Mouse (Mus musculus): ENCODE measurements around the gene Vgll4. TPM values are rescaled to one million over a fixed set of nuclear protein-coding genes. Genes with fewer than 3 reads are reported as not detected.
A peak's percentile ranks its signal among the peaks of the same experiment; 100 is the strongest.

Gene Vgll4
- polyA plus RNA-seq, 1 experiment from 2014 or later, result 101 TPM

DNA sequence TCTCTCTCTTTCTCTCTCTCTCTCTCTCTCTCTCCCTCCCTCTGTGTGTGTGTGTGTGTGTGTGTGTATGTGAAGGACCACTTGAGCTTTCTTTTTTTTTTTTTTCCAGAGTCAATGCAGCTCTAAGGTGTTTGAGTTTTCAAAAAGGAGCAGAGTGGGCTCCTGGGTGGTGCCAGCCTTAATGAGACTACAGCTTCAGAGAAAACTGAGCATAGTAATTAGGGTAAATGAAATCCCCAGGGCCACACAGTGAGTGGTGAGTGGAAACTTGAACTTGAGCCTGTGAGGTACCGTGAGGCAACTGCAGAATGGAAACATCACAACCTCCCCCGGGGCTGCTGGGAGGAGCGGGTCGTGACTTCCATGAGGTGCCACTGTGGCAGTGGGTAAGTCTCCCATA, 22.1 kb upstream of the Vgll4 start:
- DNase-seq (ENCODE audit: low spot score), result no peak
- Histone ChIP-seq H3K36me3 (ENCODE audit: control insufficient read depth, insufficient read depth, low read length) (no peaks in the 10 kb centered on the region), H3K27me3 (ENCODE audit: control insufficient read depth, insufficient read depth, low read length) (no peaks in the 10 kb centered on the region), H3K4me2 (ENCODE audit: low read depth, severe bottlenecking) (no peak overlapping the region), H3K4me3 (ENCODE audit: low read depth, low read length) (no peak overlapping the region), H3K27ac (replicated peaks; ENCODE audit: low read depth, low read length) (no peak overlapping the region), H3K9me3 (ENCODE audit: control insufficient read depth, low read length) (no peaks in the 10 kb centered on the region), H3K9ac (ENCODE audit: low read length) (no peak overlapping the region), H3K4me1 (ENCODE audit: control insufficient read depth, insufficient read depth, low read length) (0 out of 2 replicates have a peak, but pooled peaks cover 18% of the 10 kb centered on the region)
- no peak for ATAC-seq (ENCODE audit: insufficient number of reproducible peaks, low FRiP score, low TSS enrichment, low read depth)
- 79% methylated on average over 4 of the region's 4 CpGs for WGBS

DNA sequence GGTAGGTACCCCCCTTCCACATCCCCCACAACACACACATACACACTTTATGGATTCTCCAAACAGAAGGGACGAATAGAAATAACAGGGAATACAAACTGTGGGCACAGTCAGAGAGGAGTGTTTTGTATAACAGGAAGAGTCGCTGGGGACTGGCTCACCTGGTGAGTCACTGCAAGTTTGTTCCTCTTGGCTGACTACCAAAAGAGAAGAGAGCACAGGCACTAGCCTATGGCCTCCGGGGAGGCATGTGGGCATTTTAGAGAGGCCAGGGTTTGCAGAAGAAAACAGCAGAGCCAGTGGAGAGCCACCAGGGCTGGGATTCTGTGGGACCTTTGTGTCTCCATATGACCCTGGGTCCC, 18.8 kb upstream of the Vgll4 start:
- no peaks in the 10 kb centered on the region for H3K36me3 ChIP-seq (ENCODE audit: control insufficient read depth, insufficient read depth, low read length)
- no peak overlapping the region for H3K9ac ChIP-seq (ENCODE audit: low read length)
- H3K27ac ChIP-seq (replicated peaks; ENCODE audit: low read depth, low read length), result peak overlapping the region; percentile 36; the same call in 1 of the 2 replicates
- H3K9me3 ChIP-seq (ENCODE audit: control insufficient read depth, low read length), result no peaks in the 10 kb centered on the region
- no peaks in the 10 kb centered on the region for H3K27me3 ChIP-seq (ENCODE audit: control insufficient read depth, insufficient read depth, low read length)
- no peak for DNase-seq (ENCODE audit: low spot score)
- no peak overlapping the region for H3K4me3 ChIP-seq (ENCODE audit: low read depth, low read length)
- 80% methylated on average over 3 of the region's 3 CpGs for WGBS
- ATAC-seq (ENCODE audit: insufficient number of reproducible peaks, low FRiP score, low TSS enrichment, low read depth), result no peak
- H3K4me2 ChIP-seq (ENCODE audit: low read depth, severe bottlenecking), result no peak overlapping the region
- H3K4me1 ChIP-seq (ENCODE audit: control insufficient read depth, insufficient read depth, low read length), result 0 out of 2 replicates have a peak, but pooled peaks cover 6% of the 10 kb centered on the region

DNA sequence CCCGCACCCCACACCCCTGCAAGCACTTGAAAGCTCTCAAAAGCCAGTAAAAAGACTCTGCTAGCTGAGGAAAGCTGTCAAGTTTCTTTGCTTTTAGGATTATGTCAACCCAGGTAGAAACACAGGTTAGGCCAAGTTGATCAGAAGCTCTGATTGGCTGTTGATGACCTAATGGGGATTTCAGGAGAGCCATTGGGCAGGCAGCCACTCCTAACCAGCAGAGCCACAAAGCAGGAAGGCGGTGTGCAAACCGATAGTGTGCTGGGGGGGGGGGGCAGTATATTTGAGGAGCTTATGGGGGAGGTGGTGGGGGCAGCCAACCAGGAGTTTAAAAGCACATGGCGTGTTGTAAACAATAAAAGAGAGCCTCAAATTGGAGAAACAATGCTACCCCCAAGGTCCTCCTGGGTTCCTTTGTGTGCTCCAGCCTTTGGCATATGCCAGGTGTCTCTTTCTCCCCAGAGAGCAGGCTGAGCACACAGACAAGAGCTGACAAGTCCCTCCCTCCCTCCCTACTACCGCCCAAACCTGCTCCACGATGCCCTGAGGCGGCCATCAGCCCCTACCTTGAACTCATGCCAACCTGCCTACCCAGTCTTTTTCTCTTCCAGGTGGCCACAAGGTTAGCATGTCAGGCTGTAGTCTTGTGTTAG, 18.3 kb upstream of the Vgll4 start:
- Histone ChIP-seq H3K4me3 (ENCODE audit: low read depth, low read length) (no peak overlapping the region), H3K4me1 (ENCODE audit: control insufficient read depth, insufficient read depth, low read length) (0 out of 2 replicates have a peak, but pooled peaks cover 6% of the 10 kb centered on the region), H3K9me3 (ENCODE audit: control insufficient read depth, low read length) (no peaks in the 10 kb centered on the region), H3K27ac (replicated peaks; ENCODE audit: low read depth, low read length) (peak overlapping the region; percentile 36; the same call in 1 of the 2 replicates), H3K36me3 (ENCODE audit: control insufficient read depth, insufficient read depth, low read length) (no peaks in the 10 kb centered on the region), H3K27me3 (ENCODE audit: control insufficient read depth, insufficient read depth, low read length) (no peaks in the 10 kb centered on the region), H3K9ac (ENCODE audit: low read length) (no peak overlapping the region), H3K4me2 (ENCODE audit: low read depth, severe bottlenecking) (no peak overlapping the region)
- WGBS, result 85% methylated on average over 7 of the region's 7 CpGs
- ATAC-seq (ENCODE audit: insufficient number of reproducible peaks, low FRiP score, low TSS enrichment, low read depth) (no peak), DNase-seq (ENCODE audit: low spot score) (peak; percentile 40)

- H3K4me2 ChIP-seq (ENCODE audit: low read depth, severe bottlenecking), result no peak overlapping the region
- no peak overlapping the region for H3K4me3 ChIP-seq (ENCODE audit: low read depth, low read length)
- ATAC-seq (ENCODE audit: insufficient number of reproducible peaks, low FRiP score, low TSS enrichment, low read depth) (no peak), DNase-seq (ENCODE audit: low spot score) (no peak)
- H3K27ac ChIP-seq (replicated peaks; ENCODE audit: low read depth, low read length), result no peak overlapping the region
- no peaks in the 10 kb centered on the region for H3K9me3 ChIP-seq (ENCODE audit: control insufficient read depth, low read length)
- H3K27me3 ChIP-seq (ENCODE audit: control insufficient read depth, insufficient read depth, low read length), result no peaks in the 10 kb centered on the region
- no peaks in the 10 kb centered on the region for H3K4me1 ChIP-seq (ENCODE audit: control insufficient read depth, insufficient read depth, low read length)
- H3K36me3 ChIP-seq (ENCODE audit: control insufficient read depth, insufficient read depth, low read length), result no peaks in the 10 kb centered on the region
- no peak overlapping the region for H3K9ac ChIP-seq (ENCODE audit: low read length)
- WGBS, result 79% methylated on average over 7 of the region's 7 CpGs
Observed at GRCm38 (mm10) chr6:114982671-114983070, 12.9 kb upstream of the Vgll4 start.

GRCm38 (mm10) chr6:114979715-114980114, 9.9 kb upstream of the Vgll4 start:
- Histone ChIP-seq H3K4me1 (ENCODE audit: control insufficient read depth, insufficient read depth, low read length) (no peaks in the 10 kb centered on the region), H3K36me3 (ENCODE audit: control insufficient read depth, insufficient read depth, low read length) (no peaks in the 10 kb centered on the region), H3K27ac (replicated peaks; ENCODE audit: low read depth, low read length) (no peak overlapping the region), H3K4me3 (ENCODE audit: low read depth, low read length) (no peak overlapping the region), H3K27me3 (ENCODE audit: control insufficient read depth, insufficient read depth, low read length) (no peaks in the 10 kb centered on the region), H3K9ac (ENCODE audit: low read length) (no peak overlapping the region), H3K9me3 (ENCODE audit: control insufficient read depth, low read length) (no peaks in the 10 kb centered on the region), H3K4me2 (ENCODE audit: low read depth, severe bottlenecking) (no peak overlapping the region)
- WGBS, result 79% methylated on average over 1 of the region's 1 CpGs
- DNase-seq (ENCODE audit: low spot score) (no peak), ATAC-seq (ENCODE audit: insufficient number of reproducible peaks, low FRiP score, low TSS enrichment, low read depth) (no peak)

DNA sequence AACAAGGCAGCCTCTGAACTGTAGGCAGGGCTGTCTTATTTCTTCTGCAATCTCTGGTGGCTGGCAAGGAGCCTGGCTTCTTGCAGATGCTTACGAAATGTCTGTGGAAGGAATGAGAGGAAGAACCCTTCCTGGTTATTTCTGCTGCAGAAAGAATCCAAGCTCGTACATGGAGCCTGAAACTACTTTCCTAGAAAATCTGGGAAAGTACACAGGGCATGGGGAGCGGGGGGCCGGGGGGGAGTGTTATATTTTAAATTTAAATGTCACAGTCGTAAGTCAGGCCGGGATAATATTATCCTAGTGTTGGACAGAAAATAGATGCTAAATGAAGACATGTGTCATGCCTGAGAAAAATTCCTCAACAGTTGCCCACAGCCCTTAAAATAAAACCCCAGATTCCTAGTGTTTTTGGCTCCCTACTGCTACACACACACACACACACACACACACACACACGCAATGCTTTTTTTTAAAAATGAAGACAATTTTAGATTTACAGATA, 7.2 kb upstream of the Vgll4 start:
- no peaks in the 10 kb centered on the region for H3K36me3 ChIP-seq (ENCODE audit: control insufficient read depth, insufficient read depth, low read length)
- no peak overlapping the region for H3K9ac ChIP-seq (ENCODE audit: low read length)
- ATAC-seq (ENCODE audit: insufficient number of reproducible peaks, low FRiP score, low TSS enrichment, low read depth), result no peak
- no peak for DNase-seq (ENCODE audit: low spot score)
- H3K4me2 ChIP-seq (ENCODE audit: low read depth, severe bottlenecking), result no peak overlapping the region
- no peak overlapping the region for H3K4me3 ChIP-seq (ENCODE audit: low read depth, low read length)
- 84% methylated on average over 7 of the region's 7 CpGs for WGBS
- no peak overlapping the region for H3K27ac ChIP-seq (replicated peaks; ENCODE audit: low read depth, low read length)
- no peaks in the 10 kb centered on the region for H3K4me1 ChIP-seq (ENCODE audit: control insufficient read depth, insufficient read depth, low read length)
- H3K27me3 ChIP-seq (ENCODE audit: control insufficient read depth, insufficient read depth, low read length), result no peaks in the 10 kb centered on the region
- no peaks in the 10 kb centered on the region for H3K9me3 ChIP-seq (ENCODE audit: control insufficient read depth, low read length)

DNA sequence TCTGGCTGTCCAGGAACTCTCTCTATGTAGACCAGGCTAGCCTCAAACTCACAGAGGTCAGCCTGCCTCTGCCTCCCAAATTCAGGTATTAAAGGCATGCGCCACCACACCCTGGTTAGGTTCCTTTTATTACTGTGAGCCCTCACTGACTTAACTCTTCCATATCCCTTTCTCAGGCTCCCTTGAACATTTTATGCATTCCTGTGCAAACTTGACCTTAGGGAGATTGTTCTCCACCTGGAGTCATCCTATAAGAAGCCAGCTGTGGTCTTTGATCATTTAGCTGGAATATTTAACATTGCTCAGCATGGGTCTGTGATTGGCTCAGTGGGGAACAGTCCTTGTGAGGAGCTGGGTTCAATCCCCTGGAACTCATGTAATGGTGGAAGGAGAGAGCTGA, 4.5 kb upstream of the Vgll4 start:
- no peak for ATAC-seq (ENCODE audit: insufficient number of reproducible peaks, low FRiP score, low TSS enrichment, low read depth)
- WGBS, result 89% methylated on average over 1 of the region's 1 CpGs

GRCm38 (mm10) chr6:114972988-114973387, 3.2 kb upstream of the Vgll4 start:
- no peak for ATAC-seq (ENCODE audit: insufficient number of reproducible peaks, low FRiP score, low TSS enrichment, low read depth)
- no peak for DNase-seq (ENCODE audit: low spot score)
- Histone ChIP-seq H3K27me3 (ENCODE audit: control insufficient read depth, insufficient read depth, low read length) (no peaks in the 10 kb centered on the region), H3K36me3 (ENCODE audit: control insufficient read depth, insufficient read depth, low read length) (no peaks in the 10 kb centered on the region), H3K4me3 (ENCODE audit: low read depth, low read length) (no peak overlapping the region), H3K9ac (ENCODE audit: low read length) (no peak overlapping the region), H3K4me2 (ENCODE audit: low read depth, severe bottlenecking) (no peak overlapping the region), H3K4me1 (ENCODE audit: control insufficient read depth, insufficient read depth, low read length) (peaks cover 6% of the 10 kb centered on the region; the same call in 1 of the 2 replicates), H3K27ac (replicated peaks; ENCODE audit: low read depth, low read length) (no peak overlapping the region), H3K9me3 (ENCODE audit: control insufficient read depth, low read length) (no peaks in the 10 kb centered on the region)
- 82% methylated on average over 1 of the region's 1 CpGs for WGBS

More for the DNA sequence above, 4.5 kb upstream of the Vgll4 start:
- Histone ChIP-seq H3K4me2 (ENCODE audit: low read depth, severe bottlenecking) (no peak overlapping the region), H3K9ac (ENCODE audit: low read length) (no peak overlapping the region), H3K9me3 (ENCODE audit: control insufficient read depth, low read length) (no peaks in the 10 kb centered on the region), H3K4me1 (ENCODE audit: control insufficient read depth, insufficient read depth, low read length) (peaks cover 2% of the 10 kb centered on the region; the same call in 1 of the 2 replicates), H3K4me3 (ENCODE audit: low read depth, low read length) (no peak overlapping the region), H3K27ac (replicated peaks; ENCODE audit: low read depth, low read length) (no peak overlapping the region), H3K36me3 (ENCODE audit: control insufficient read depth, insufficient read depth, low read length) (no peaks in the 10 kb centered on the region), H3K27me3 (ENCODE audit: control insufficient read depth, insufficient read depth, low read length) (no peaks in the 10 kb centered on the region)
- DNase-seq (ENCODE audit: low spot score), result no peak

DNA sequence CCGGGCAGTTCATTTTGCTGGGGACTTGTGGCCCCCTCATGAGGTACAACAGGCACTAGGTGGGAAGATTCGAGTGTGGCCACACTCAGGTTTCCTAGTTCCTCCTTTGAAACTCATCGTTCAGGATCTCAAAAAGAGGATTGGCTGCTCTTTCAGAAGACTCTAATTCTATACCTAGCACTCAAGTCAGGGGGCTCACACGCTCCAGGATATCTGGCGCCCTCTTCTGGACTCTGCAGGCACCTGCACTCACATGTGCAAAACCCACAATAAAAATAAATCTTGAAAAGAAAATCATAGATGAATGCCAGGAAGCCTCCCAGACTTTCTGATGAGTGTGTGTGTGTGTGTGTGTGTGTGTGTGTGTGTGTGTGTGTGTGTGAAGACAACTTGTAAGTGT, 1.1 kb upstream of the Vgll4 start:
- Histone ChIP-seq H3K27ac (replicated peaks; ENCODE audit: low read depth, low read length) (no peak overlapping the region), H3K9ac (ENCODE audit: low read length) (no peak overlapping the region), H3K4me3 (ENCODE audit: low read depth, low read length) (no peak overlapping the region), H3K27me3 (ENCODE audit: control insufficient read depth, insufficient read depth, low read length) (no peaks in the 10 kb centered on the region), H3K4me2 (ENCODE audit: low read depth, severe bottlenecking) (no peak overlapping the region), H3K4me1 (ENCODE audit: control insufficient read depth, insufficient read depth, low read length) (peaks cover 6% of the 10 kb centered on the region; the same call in 1 of the 2 replicates), H3K9me3 (ENCODE audit: control insufficient read depth, low read length) (no peaks in the 10 kb centered on the region), H3K36me3 (ENCODE audit: control insufficient read depth, insufficient read depth, low read length) (no peaks in the 10 kb centered on the region)
- no peak for DNase-seq (ENCODE audit: low spot score)
- ATAC-seq (ENCODE audit: insufficient number of reproducible peaks, low FRiP score, low TSS enrichment, low read depth), result no peak
- WGBS, result 73% methylated on average over 5 of the region's 5 CpGs
